Mouse (Mus musculus) lung, postnatal 4 days (tissue): ENCODE results near the gene Ovol1.

Source experiments
- DNase-seq, 2 experiments: peaks; one replicate each; pipeline ENCODE4 v3.0.0; 2021

The Ovol1 gene

DNA sequence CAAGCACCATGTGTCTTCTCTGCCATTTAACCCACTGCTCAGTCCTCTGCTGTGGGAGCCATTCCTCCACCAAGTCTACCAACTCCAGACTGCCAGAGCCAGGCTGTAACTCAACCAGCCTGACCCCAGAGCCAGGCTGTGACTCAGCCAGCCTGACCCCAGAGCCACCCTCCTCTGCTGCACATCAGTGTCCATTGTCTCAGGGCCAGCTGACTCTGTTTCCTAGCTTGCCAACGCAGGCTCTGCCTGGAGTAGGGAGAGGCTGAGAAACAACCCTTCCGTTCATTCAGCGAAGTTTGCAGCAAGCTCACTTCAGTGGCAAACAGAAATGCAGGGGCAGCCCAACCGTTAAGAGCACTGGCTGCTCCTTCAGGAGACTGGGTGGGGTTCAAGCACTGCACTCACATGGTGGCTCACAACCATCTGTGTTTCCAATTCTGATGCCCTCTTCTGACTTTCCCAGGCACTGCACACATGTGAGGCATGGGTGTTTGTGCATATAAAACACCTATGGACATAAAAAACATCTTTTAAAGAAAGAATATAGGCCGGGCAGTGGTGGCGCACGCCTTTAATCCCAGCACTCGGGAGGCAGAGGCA lies 43.4 kb downstream of the Ovol1 start:
- DNase-seq = no peak

DNA sequence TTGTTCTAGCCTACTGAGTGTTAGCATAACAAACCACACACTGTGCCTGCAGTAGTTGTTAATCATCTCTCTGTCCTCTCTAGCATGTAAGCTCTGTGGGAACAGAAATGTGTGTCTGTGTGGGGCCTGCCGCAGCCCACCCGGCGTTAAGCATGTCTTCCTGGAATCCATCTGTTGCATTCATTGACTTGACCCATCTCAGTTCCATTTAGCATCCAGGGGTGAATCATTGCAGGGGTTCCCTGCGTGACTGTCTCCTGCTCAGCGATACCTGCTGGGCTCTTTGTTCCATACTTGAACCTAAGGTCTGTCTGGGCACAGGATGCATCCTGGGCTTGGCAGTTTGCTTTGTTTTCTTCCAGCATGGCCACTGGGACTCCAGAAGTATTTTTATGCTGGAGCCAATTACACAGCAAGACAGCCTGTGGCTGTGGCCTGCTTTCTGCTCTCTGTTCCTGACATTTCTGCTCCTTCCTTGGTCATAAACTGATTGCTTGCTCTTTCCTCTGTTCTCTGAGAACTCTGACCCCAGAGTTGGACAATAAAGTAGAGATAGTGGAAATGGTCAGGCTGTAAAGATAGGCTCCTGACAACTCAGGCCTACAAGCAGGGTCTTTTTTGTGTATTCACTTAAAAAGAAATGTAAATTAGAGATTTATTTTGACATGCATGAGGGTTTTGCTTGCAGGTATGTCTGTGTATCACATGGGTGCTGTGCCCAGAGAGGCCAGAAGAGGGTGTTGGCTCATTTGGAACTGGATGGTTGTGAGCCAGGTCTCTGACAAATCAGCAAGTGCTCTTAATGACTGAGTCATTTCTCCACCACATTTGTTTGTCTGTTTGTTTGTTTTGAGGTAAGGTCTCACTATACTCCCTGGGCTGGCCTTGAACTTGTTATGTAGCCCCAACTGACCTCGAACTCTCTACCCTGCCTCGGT lies 44.3 kb downstream of the Ovol1 start:
- no peak for DNase-seq

DNA sequence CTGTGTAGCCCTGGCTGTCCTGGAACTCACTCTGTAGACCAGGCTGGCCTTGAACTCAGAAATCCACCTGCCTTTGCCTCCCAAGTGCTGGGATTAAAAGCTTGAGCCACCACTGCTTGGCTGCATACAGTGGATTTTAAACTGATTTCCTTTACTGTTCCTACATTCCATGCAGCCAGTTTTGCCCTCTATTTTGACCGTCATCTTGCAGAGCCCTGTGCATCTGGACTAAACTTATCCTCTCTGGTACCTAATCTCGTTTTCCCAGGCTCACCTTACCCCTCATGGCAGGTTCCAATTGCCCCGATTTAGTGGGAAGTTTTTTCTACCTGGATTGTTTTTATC lies 47.5 kb downstream of the Ovol1 start:
- no peak for DNase-seq

DNA sequence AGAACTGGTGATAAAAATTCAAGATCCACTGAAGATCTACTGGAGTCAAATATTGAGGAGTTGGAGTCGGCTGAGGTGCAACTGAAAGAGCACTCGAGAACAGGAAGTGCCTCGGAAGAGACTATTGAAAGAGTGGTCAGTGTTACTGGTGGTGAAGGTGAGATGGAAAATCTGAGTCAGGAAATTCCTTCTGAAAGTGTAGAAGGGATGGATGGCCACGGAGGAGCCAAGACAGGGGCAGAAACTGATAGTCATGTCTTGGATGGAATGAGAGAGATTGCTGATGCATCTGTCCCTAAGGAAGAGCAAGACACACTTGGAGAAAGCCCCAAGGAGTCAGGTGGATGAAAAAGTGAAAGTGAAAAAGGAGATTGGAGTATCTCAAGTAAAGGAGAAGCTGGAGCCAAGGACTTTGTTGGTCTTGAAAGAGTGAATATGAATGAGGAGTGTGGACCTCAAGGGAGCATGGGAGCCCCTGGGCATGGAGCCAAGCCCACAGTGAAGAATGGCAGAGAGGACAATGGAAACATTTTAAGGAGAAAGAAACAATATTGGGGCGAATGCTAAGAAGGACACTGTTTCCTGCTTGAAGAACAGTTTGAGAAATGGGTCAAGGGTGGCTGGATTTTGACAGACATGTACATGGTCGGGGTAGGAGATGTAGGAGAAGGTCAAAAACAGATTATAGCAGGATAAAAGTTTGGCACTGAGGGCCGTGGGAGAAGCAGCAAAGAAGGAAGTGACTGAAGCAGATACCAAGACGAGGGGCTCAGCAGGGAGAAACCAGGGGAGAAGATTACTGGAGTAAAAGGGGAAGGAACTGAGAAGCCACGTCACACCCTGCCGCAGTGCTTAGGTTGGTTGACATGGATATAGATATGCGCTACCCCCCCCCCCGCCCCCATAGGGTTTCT lies 48.1 kb downstream of the Ovol1 start:
- no peak for DNase-seq

DNA sequence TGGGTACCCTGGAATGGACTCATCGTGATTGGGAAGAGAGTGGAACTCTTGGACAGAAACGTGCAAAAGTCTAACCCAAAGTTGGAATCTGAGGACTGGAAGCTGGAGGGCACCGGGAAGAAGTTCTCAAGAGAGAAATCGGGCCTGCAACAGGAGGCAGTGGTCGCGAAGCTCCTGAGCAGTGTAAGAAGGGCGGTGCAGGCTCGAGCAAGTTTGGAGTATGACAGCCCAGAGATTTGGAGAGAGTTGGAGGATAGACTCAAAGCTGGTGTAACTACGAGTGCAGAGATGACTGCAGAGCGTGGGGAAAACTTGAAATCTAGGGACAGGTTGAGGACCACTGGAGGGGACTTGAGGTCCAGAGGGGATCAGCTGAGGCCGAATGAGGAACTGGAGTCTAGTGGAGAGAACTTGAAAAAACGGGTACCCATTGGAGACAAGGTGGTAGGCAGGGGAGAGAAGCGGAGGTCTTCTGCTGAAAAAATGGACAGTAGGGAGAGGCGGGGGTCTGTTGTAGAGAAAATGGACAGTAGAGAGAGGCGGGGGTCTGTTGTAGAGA lies 49.3 kb downstream of the Ovol1 start:
- DNase-seq = no peak

DNA sequence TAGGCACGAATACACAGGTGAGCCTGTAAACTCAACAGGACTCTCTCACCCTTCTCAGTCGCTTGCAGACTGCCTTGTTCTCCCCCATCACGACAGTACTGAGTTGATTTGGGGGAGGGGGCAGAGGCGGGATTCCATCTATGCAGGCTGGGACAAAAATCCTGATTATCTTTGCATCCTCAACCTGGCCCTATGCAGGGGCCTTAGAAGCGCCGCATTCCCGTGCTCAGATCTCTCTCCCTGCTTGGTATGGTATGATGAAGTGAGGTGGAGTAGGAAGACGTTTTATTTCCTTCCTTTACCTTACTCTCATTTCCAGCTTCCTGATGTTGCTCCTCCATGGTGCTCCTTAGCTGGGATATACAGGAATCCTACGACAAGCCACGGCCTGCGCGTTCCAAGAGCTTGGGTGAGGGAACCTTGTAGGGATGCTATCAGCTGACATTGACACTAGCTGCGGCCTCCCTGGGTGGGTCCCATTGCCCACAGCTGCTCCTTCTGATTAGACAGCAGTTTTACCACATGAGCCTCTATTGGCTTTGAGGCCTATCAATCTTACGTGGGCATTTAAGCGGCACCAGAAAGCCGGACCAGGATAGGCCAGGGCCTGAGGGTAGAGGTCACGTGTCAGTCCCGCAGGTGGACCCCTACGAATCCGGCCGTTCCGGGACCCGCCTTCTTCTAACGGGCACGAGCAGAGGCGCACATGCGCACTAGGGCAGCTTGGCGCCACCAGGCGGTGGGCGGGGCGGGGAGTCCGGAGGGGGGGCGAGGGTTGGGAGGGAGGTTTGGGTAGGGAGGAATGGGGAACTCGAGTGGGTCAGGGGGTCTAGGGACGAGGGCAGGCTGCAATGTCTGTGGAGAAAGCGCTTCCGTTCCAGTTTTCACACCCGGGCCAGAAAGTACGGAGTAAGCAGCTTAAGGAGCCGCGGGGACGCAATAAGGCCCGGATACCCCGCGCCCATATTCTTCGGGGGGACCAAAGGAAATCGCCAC lies 50.1 kb downstream of the Ovol1 start, which contains the start of gene Snx32:
Gene Snx32, minus strand, starts transcription at position 508 of the 996 bp plus-strand sequence.
- DNase-seq = peak; percentile 97 to 99

DNA sequence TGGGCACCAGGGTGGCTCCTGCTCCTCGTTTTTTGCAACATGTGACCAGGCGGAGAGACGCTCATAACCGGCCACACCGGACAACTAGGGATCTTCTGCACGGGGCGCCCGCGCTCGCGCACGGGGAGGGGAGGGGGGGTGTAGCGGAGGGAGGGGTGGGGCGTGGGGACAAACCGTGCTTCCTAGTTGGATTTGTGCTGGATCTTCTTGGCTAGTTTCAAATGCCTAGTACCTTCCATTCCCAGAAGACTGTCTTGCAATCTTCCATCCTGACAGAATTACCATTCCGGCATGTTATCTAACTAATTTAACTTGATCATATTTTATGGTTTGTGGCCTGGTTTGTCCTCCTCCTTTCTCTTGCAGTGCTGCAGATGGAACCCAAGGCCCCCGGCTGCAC lies 56.8 kb downstream of the Ovol1 start, which contains the start of gene 1700020D05Rik:
Gene 1700020D05Rik, minus strand, starts transcription at position 101 of the 400 bp plus-strand sequence.
- DNase-seq = no peak

DNA sequence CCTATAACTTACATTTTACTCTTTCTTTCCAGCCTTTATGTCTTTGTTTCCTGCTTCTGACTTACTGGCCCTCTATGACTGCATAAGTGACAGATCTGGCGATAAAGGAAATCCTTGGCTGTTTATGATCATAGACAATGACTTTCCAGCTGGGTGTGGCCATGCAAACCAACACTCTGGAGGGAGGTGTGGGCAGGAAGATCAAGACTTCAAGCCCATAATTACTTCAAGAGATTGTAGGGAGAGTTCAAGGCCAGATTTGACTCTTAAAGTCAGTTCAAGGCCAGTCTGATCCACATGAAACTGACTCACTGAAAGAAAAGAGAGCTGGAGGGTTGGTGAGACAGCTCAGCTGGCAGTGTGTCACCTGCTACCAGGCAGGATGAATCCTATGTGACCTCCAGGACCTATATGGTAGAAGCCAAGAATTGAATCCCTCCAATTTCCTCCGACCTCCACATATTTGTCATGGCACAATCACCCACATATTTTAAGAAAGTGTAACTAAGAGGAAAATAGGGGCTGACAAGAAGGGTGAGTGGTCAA lies 60.0 kb downstream of the Ovol1 start:
- DNase-seq = no peak
